In the genomic region with DNA sequence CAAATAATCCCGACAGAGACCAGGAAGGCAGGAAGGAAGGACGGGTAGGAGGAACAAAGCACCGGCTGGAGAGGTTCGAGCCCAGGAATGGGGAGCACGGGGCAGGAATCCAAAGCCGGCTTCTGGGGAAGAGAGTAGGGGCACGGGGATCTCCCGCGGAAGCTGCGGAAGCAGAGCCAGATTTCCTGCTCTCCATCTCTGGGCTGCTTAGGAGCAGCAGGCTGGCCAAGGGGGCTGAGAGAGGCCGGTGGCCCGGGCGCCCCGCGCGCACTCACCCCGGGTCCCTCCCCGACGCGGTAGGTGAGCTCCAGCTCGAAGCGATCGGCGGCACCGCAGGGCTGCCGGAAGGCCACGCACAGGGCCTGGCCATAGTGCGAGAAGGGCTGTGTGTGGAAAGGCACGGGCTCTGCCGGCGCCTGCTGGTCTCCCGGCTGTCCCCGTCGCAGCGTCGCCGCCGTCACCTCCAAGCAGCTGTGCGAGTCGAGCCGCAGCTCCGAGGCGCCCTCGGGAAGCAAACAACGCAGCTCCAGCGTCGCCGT, we compare ENCODE assay signal across 8 mouse cellular contexts. TPM values are rescaled to one million over a fixed set of nuclear protein-coding genes. Genes with fewer than 3 reads are reported as not detected.
DNase-seq lines count a peak whose midpoint lies in the region; ATAC-seq and TF ChIP-seq lines count a peak whose summit lies in the region.

No protein-coding gene starts in this region.

- H3K4me1 ChIP-seq in forebrain, embryonic 16.5 days (replicated peaks; ENCODE audit: control insufficient read depth, insufficient read depth, low read length): peaks cover 17% of the 10 kb centered on the region
- H3K4me1 ChIP-seq in liver, postnatal 0 days (ENCODE audit: insufficient read depth): peaks cover 13% of the 10 kb centered on the region

- H3K27ac ChIP-seq in forebrain, embryonic 16.5 days (ENCODE audit: low read length): peak overlapping the region; percentile 90
- H3K27ac ChIP-seq in liver, postnatal 0 days (ENCODE audit: low read depth): peak overlapping the region; percentile 92

- peak overlapping the region; percentile 98 for H3K9ac ChIP-seq in forebrain, embryonic 16.5 days (replicated peaks; ENCODE audit: low read depth, low read length)
- peak overlapping the region; percentile 83 for H3K9ac ChIP-seq in liver, postnatal 0 days (replicated peaks)

- H3K9me3 ChIP-seq in forebrain, embryonic 16.5 days (ENCODE audit: control insufficient read depth, low read length): no peaks in the 10 kb centered on the region
- H3K9me3 ChIP-seq in liver, postnatal 0 days (ENCODE audit: low read length): no peaks in the 10 kb centered on the region

- H3K4me2 ChIP-seq in forebrain, embryonic 16.5 days (ENCODE audit: low read length): peak overlapping the region; percentile 61
- H3K4me2 ChIP-seq in liver, postnatal 0 days (ENCODE audit: low read depth, low read length): peak overlapping the region; percentile 78

- peak; percentile 6 for DNase-seq in retina, postnatal 7 days (ENCODE audit: low read depth, low spot score)
- no peak for DNase-seq in retina, embryonic 14.5 days (ENCODE audit: low spot score)
- DNase-seq in adrenal gland, postnatal 36 days: peak; percentile 29 to 67
- DNase-seq in liver, postnatal 0 days: peak; percentile 47
- no peak for DNase-seq in urinary bladder, adult 18-20 months (ENCODE audit: low spot score in 2 of 2)

- TF ChIP-seq CTCF in liver, postnatal 0 days (IDR thresholded peaks at IDR 0.05; ENCODE audit: low read depth): no peak

- H3K4me3 ChIP-seq in forebrain, embryonic 16.5 days (replicated peaks; ENCODE audit: low read length): peak overlapping the region; percentile 77
- H3K4me3 ChIP-seq in liver, postnatal 0 days (ENCODE audit: low read depth, low read length): peak overlapping the region; percentile 84

- under 1% methylated on average over 48 of the region's 48 CpGs for WGBS in forebrain, embryonic 16.5 days
- WGBS in liver, postnatal 0 days (ENCODE audit: insufficient replicate concordance): under 1% methylated on average over 37 of the region's 48 CpGs

- no peaks in the 10 kb centered on the region for H3K27me3 ChIP-seq in forebrain, embryonic 16.5 days (replicated peaks; ENCODE audit: control insufficient read depth, insufficient read depth, low read length)
- H3K27me3 ChIP-seq in liver, postnatal 0 days (ENCODE audit: insufficient read depth, low read length): no peaks in the 10 kb centered on the region

- no peak for TF ChIP-seq EP300 in liver, postnatal 0 days (IDR thresholded peaks at IDR 0.05; ENCODE audit: low read depth)

- peak; percentile 85 for ATAC-seq in forebrain, embryonic 16.5 days
- ATAC-seq in inflammation-experienced regulatory T-cells, adult 6 months: peak; percentile 38
- peak; percentile 61 for ATAC-seq in liver, postnatal 0 days
- ATAC-seq in neutrophil, adult 5-6 weeks (ENCODE audit: extremely low read depth, insufficient number of reproducible peaks, low FRiP score, poor library complexity, severe bottlenecking): peak; percentile 30; the same call in 1 of the 2 replicates

- H3K36me3 ChIP-seq in forebrain, embryonic 16.5 days (ENCODE audit: control insufficient read depth, insufficient read depth): peaks cover 2% of the 10 kb centered on the region; the same call in 1 of the 2 replicates
- peaks cover 7% of the 10 kb centered on the region; the same call in 1 of the 2 replicates for H3K36me3 ChIP-seq in liver, postnatal 0 days (replicated peaks; ENCODE audit: insufficient read depth, low read length)

RNA-seq across cellular contexts. Expression of a gene that starts 0.5 kb away (rescaled TPM):
- 10 to 100 TPM; 46.3 to 48.9 TPM for total RNA-seq in adrenal gland, postnatal 36 days (2021)
- 93.3 and 100 TPM in 2 replicates for polyA plus RNA-seq in forebrain, embryonic 16.5 days (2015; fragmentation: Nextera tagmentation; extraction: Ambion mirVana)
- 10 to 100 TPM; 38.8 to 58.9 (median 50.7) TPM for polyA plus RNA-seq in inflammation-experienced regulatory T-cells, adult 6 months (2017; shearing (Covaris generic))
- polyA plus RNA-seq in liver, postnatal 0 days (2015; fragmentation: Nextera tagmentation; extraction: Ambion mirVana): 20.0 TPM in 2 replicates
- total RNA-seq in neutrophil, adult 5-6 weeks (2017): 70.6 and 71.6 TPM in 2 replicates

RNA-seq across cellular contexts. Expression of a gene that starts 25.0 kb away (rescaled TPM):
- not detected for total RNA-seq in adrenal gland, postnatal 36 days (2021)
- polyA plus RNA-seq in forebrain, embryonic 16.5 days (2015; fragmentation: Nextera tagmentation; extraction: Ambion mirVana): 0.10 and 0.53 TPM in 2 replicates
- polyA plus RNA-seq in inflammation-experienced regulatory T-cells, adult 6 months (2017; shearing (Covaris generic)): not detected
- polyA plus RNA-seq in liver, postnatal 0 days (2015; fragmentation: Nextera tagmentation; extraction: Ambion mirVana): 0.59 and 0.67 TPM in 2 replicates
- total RNA-seq in neutrophil, adult 5-6 weeks (2017): 3.5 and 4.3 TPM in 2 replicates

RNA-seq across cellular contexts. Expression of a gene that starts 30.2 kb away (rescaled TPM):
- 100 to 1,000 TPM; 212 to 215 TPM for total RNA-seq in adrenal gland, postnatal 36 days (2021)
- 144 and 154 TPM in 2 replicates for polyA plus RNA-seq in forebrain, embryonic 16.5 days (2015; fragmentation: Nextera tagmentation; extraction: Ambion mirVana)
- polyA plus RNA-seq in inflammation-experienced regulatory T-cells, adult 6 months (2017; shearing (Covaris generic)): 100 to 1,000 TPM; 198 to 209 (median 201) TPM
- polyA plus RNA-seq in liver, postnatal 0 days (2015; fragmentation: Nextera tagmentation; extraction: Ambion mirVana): 122 and 124 TPM in 2 replicates
- 4.0 and 5.9 TPM in 2 replicates for total RNA-seq in neutrophil, adult 5-6 weeks (2017)

RNA-seq across cellular contexts. Expression of a gene that starts 41.3 kb away (rescaled TPM):
- total RNA-seq in adrenal gland, postnatal 36 days (2021): 1 to 10 TPM; 1.4 to 1.6 TPM
- polyA plus RNA-seq in forebrain, embryonic 16.5 days (2015; fragmentation: Nextera tagmentation; extraction: Ambion mirVana): 0.15 and 0.21 TPM in 2 replicates
- not detected for polyA plus RNA-seq in inflammation-experienced regulatory T-cells, adult 6 months (2017; shearing (Covaris generic))
- polyA plus RNA-seq in liver, postnatal 0 days (2015; fragmentation: Nextera tagmentation; extraction: Ambion mirVana): 0.13 and 0.14 TPM in 2 replicates
- not detected in 2 replicates for total RNA-seq in neutrophil, adult 5-6 weeks (2017)

Comparison
In these comparisons a context has a peak if more than half of its experiments do, and no peak if none do; other contexts are left out.
1. DNase-seq: peak in retina, postnatal 7 days (single experiment), adrenal gland, postnatal 36 days (2 of 2) and liver, postnatal 0 days (single experiment); none in retina, embryonic 14.5 days (single experiment) and urinary bladder, adult 18-20 months (0 of 2).
2. ATAC-seq: peak in every context shown above with its lines; median percentile 85 in forebrain, embryonic 16.5 days; 61 in liver, postnatal 0 days; 38 in inflammation-experienced regulatory T-cells, adult 6 months; 30 in neutrophil, adult 5-6 weeks.